Mouse (Mus musculus) WW6 (cell line): ENCODE measurements around the gene Rps28.

Source experiments
- DNase-seq: peaks from one replicate; pipeline ENCODE4 v3.0.0-alpha.2; 2013; ENCODE audit warnings: low read depth, low spot score

The Rps28 gene

DNA sequence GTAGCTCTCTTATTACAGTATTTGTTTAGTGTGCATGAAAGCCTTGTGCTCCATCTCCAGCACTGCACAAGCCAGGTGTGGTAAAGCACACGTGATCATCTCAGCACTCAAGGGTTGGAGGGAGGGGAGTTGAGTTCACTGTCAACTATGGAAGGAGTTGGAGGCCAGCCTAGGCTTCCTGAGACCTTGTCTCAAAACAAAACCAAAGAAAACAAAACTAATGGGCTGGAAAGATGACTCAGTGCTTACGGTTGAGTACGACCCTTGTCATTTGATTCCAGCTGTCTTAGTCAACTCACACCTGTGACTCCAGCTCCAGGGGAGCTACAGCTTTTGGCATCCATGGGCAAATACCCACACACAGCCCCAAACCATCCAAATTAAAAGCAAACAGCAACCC lies 11.9 kb downstream of the Rps28 start:
- DNase-seq = no peak

DNA sequence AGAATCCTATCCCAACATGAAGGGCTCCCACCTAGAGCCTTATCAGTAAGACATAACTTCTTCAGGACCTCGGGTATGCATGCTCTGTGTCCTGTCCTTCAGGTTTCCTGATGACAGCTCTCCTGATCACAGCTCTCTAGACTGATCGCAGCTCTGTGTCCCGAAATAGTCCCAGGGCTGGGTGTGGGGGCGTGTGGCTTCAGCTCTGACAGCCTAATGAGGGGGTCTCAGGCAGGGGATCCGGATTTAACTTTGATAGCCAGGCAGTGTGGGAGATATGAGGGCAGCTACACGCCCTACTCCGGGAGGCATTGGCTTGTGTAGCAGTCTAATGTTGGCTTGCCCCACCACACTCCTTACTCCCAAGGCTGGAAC lies 13.2 kb downstream of the Rps28 start:
- DNase-seq = no peak

DNA sequence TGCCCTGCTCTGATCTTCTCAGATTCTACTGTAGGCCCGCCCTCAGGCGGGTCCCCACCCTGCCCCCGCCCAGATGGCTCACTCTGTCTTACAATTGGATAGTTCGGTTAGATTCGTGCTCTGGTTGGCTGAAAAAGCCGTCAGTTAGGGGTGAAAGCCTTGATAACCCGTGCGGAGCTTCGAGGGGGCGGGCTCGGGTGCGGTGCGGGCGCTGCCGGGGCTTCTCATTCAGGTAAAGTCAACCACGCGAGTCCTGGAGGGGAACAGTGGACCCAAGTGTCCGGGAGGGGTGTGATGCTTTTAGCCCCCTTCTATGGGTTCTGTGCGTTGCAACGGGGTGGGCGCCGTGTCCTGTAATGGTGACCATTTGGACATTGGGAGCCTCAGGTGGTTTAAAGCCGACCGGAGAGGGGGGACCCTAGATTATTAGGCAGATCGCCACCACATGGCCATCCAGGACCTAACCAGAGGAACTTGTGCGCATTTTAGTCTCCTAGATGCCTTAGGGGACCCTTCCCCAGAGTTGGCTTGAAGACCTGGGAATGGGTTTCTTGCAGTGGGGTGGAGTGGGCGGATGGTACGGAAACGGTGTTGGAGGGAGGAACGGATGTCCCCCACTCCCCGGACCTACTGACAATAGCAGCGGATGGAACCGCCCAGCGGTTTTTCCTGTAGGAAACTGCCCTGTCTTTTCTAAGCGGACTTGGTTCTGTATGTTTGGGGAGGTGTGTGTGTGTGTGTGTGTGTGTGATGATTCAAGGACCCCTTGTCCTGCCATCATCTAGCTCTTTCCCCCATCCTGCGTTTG lies 13.8 kb downstream of the Rps28 start, which contains the start of gene Kank3:
Kank3 (plus strand) TSS at position 186 of the 808 bp plus-strand sequence.
- DNase-seq = peak; percentile 91

DNA sequence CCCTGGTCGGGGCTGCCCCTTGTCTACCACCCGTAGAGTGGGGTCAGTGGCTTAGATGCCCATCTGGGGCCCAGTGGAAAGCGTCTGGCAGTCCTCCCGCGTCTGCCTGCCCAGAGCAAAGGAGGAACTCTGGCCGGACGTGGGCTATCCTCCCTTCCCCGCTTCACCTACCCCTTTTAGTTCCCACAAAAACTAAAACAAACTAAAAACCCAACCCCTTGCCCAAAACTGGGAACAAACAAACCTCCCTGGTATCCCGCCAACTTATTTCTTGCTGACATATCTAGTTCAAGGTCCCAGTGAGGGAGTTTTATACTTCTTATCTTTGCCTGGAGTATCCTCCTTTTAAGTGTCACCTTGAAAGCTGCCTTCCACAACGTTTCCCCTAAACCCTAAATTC lies 16.2 kb downstream of the Rps28 start:
- DNase-seq = no peak

DNA sequence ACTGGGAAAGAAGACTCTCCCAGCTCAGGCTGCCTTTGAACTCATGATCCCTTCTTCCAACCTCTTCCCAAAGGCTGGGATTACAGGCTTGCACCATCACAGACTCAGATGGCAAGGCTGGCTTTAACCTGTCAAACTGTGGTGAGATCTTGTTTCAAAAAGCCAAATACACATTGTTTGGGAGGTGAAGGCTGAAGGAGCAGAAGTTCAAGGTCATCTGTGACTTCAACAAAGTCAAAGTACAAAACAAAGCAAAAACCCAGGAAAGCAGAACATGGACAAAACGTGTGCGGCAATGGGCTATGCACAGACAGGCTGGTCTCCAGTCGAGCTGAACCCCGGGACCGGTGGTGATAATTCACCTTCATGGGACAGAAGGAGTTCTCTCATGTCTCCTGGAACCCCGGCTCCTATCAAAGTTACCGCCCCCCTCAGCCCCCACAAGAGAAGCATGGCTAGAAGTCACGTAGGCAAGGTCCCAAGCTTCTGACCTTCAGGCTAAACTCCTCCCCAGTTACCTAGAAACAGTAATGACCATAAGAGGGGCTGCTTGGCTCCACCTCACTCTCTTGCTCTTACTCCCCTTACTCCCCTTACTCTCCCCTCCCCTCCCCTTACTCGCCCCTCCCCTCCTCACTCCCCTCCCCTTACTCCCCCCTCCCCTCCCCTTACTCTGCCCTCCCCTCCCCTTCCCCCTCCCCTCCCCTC lies 17.0 kb downstream of the Rps28 start:
- DNase-seq = no peak

DNA sequence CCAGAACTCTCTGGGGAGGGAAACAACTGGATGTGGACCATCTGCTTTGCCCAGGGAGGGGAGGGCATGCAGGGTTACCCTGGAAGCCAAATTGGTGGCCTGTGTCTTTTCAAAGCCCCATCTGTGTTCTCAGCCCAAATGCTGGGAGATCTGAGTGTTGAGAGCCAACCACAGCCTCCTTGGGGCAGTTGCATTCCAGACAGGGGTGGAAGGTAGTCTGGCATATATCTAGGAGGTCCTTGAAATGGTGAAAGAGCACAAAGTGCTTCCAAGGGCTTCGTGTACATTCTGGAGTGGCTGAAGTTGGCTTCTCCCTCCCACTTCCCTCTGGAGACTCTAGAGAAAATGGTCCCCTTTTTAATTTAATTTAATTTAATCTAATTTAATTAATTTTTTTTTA lies 19.6 kb downstream of the Rps28 start:
- no peak for DNase-seq

DNA sequence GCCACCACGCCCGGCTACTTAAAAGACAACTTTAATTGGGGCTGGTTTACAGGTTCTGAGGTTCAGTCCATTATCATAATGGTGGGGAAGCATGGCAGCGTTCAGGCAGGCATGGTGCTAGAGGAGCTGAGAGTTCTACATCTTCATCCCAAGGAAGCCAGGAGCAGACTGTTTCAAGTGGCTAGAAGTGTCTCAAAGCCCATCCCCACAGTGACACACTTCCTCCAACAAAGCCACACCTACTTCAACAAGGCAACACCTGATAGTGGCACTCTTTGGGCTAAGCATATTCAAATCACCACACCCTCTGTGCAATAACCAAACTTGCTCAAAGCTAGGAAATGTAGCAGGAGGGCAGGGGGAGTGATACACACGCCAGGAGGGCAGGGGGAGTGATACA lies 20.2 kb downstream of the Rps28 start:
- no peak for DNase-seq

DNA sequence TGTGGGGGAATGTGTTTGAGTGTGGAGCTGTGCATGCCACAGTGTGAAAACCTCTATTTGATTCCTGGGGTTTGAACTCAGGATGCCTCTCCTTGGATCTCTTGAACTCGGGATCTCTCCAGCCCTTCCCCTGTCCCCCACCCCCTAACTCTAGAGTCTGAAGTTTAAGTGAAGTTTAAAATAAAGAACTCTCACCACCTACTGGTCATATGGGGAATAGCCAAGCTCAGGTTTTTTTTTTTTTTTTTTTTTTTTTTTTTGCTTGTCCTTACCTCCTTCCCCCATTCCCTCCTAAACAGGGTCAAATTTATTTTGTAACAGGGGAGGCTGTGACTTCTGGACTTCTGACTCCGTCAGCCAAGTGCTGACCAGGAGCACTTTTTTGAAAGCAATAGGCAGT lies 22.1 kb downstream of the Rps28 start:
- no peak for DNase-seq

DNA sequence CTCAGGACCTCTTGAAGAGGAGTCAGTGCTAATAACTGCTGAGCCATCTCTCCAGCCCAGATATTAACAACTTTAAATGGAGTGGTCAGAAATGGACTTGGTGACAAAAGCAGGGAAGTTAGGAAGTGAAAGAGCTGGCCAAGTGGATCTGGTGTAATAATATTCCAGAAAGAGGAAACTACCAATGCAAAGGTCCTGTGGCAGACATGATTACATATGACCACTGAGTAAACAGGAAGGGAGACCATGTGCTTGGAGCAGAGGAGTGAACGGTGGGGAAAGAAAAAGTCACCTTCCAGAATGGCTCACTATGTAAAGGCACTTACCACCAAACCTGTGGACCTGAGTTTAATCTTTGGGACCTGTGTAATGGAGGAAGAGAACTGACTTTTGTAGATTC lies 25.1 kb downstream of the Rps28 start:
- no peak for DNase-seq

DNA sequence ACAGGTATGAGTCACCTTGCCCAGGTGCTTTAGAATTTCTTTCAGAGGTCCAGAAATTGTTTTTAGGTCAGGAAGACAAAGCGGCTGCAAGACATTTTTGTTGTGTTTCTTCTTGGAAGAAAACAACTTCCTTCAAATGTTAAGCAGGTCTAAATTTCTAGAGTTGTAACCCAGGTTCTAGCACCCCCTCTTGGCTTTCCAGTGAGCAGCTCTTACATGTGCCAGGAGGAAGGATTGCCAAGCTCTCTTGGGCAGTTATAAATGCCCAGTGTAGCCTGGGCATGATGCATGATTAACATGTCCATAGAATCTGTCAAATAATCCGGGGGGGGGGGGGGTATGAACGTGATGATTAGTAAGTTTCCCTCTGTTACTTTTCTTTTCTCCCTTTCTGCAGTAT lies 26.1 kb downstream of the Rps28 start:
- DNase-seq = no peak

DNA sequence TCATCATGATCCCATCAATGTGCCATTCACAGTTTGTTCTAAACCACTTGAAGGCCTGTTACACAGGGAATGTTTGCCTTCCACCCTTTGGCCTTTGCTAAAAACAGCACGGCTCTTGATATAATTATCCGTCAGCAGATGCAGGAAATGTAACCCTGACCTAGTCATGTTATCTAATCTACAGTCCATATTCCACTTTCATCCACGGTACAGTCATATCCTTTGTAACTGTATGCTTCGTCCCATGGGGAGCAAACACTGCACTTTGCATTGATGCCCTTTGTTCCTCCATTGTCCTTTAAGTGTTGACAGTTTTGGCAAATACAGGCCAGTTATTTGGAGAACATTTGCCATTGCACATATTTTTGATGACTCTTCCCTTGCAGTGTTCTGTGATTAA lies 35.6 kb downstream of the Rps28 start:
- no peak for DNase-seq

DNA sequence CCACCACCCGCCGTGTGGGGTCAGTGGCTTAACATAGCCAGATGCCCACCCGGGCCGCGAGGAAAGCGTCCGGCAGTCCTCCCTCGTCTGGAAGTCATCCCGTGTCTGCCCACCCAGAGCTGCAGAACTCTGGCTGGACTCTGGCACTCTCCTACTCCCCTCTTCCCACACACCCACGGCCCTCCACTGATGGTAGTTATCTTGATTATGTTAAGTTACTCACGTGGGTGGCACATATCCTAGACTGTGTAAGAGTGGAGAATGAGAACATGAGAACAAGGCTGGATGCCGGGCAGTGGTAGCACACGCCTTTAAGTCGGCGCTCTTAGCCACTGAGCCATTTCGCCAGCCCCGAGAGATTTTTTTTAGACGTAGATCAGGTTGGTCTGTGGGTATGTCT lies 38.0 kb downstream of the Rps28 start:
- no peak for DNase-seq

DNA sequence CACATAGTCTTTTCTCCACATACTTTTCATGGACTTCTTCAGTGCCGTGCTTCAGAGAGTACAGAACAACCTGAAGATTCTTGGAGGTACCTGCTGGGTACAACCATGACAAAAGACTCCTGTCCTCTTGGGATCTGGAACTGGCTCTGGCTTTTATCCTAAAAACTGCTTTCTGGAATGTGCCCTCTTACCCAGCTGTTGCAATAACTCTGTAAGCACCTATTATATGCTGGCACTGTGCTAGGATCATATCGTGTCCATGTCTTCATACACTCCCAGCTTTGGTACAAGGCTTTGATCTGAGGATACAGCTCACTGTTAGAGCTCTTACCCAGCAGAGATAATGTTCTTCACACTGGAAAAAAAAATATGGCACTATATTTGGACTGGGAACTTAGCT lies 39.4 kb downstream of the Rps28 start:
- DNase-seq = no peak

DNA sequence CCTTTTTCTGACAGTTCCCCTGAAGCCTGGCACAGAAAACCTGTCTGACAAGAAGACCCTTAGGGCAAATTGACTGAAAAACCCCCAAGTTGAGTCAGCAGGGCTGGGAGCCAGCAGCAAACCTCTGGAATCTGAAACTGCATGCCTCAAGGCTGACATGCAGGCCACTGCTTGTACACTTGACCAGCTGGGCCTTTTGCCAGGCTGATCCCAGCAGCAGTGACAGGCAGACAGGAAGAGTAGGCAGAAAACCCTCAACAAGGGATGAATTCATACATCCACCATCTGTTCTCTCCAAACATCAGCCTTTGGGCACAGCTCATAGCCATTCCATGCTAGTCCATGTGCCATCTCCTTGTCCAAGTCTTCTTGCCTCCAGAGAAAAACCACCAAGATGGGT lies 41.0 kb downstream of the Rps28 start:
- DNase-seq = no peak

DNA sequence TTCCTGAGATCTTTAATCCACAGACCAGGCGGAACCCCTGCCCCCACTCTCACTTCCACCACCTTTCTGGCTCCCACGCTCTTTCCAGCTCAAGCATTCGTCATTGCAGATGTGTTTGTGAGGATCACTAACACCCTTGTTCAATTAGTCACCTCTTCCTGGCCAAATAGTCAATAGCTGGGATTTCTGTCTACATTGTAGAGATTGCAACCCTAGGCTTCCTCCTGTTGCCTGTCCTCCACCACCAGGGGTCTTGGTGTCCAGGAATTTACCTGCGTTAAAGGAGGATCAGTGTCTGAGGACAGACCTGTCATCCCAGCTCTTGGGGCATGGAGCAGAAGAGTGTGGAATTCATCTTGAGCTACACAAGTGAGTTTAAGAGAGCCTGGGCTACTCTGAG lies 42.3 kb downstream of the Rps28 start:
- no peak for DNase-seq

DNA sequence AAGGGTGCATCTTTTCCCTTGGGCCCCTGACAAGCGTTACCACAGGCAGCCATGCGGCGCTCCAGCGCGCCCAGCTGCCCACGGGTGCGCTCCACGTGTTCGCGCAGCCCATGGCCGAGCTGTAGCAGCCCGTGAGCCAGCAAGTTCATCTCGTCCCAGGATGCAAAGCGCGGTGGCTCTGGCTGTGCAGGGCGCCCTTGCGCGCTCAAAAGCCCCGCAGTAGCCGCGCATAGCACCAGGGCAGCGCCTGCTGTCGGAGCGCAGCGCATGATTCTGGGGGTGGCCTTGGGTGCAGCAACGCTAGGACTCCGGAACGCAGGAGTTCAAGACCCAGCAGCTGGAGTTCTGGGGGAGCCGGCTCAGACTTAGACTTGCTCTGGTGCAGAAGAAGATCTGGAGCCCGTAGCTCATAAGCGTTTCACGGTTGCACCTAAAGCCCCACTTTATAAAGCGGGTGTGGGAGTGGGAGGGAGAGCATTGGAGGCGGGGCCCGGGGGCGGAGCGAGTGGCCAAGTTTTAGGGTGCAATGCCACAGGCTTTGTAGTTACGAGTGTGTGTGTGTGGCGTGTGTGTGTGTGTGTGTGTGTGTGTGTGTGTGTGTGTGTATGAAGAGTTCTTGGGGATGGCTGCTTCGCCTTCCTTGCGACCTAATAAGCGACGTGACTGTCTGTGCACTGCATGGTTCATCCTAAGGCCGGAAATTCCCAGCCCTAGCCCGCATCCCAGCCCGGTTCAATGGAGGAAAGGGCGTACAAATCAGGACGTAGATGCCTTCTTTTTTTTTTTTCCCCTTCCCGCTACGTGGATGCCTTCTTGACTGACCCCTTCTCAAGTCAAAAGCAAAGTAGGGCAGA lies 43.0 kb downstream of the Rps28 start, which contains the start of gene Angptl4:
Angptl4 (minus strand) TSS at position 707 of the 854 bp plus-strand sequence.
- DNase-seq = peak; percentile 57

DNA sequence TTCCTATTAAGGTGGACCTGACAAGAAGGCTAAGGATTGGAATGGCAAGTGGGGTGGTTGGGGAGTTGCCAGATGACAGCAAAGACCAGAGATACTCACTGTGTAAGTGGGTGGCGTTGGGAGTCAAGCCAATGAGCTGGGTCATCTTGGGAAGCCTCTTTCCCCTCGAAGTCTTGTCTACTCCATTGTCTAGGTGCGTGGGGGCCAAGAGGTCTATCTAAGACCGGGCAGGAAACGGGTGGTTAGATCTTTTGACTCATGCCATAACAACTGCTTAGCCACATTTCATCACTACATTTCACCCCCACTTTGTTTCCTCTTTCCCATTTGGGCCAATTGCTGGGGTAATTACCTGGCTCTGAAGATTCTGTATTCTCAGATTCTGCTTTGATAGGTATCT lies 43.9 kb downstream of the Rps28 start:
- DNase-seq = no peak

DNA sequence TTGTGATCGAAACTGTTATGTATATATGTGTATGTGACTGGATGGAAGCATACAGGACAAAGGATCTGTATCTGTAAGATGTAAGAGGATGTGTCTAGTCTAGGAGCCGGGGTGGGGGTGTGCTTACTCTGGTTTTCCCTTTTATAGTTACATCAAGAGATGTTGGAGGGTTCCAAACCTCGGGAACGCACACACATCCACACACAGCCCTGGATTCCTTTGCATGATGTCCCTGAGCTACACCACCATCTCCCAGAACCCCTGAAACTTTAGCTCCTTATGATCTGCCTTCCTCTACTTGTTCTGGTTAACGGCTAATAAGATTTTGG lies 44.4 kb downstream of the Rps28 start:
- DNase-seq = no peak

DNA sequence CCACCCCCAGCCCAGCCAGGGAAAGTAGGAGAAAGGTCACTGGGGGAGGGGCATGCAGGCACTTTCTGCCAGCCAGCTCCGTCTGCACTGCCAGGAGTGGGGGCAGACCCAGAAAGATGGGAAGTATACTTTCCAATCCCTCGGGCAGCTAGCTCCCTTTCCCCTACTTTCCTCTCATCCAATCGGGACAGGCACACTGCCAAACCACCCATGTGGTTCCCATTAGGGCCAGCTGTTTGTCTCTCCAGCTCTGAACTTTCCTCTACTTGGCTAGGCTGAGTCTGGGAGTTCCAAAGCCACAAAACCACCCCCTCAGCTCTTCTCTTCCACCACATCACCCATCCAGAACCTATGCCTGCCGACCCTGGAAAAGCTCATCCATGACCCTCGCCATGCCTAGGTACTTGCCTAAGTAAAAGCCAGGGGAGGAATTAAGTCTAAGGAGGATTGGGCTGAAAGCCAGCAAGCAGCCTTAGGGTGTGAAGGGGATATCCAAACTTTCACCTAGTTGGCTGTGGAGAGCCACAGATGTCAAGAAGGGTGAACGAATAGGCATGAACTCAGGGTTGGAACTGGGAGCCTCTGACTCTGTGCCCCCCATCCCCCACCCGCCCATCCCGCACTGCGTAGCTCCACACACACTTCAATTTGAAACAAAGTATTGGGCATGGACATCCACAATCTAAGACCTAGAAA lies 44.9 kb downstream of the Rps28 start:
- no peak for DNase-seq

DNA sequence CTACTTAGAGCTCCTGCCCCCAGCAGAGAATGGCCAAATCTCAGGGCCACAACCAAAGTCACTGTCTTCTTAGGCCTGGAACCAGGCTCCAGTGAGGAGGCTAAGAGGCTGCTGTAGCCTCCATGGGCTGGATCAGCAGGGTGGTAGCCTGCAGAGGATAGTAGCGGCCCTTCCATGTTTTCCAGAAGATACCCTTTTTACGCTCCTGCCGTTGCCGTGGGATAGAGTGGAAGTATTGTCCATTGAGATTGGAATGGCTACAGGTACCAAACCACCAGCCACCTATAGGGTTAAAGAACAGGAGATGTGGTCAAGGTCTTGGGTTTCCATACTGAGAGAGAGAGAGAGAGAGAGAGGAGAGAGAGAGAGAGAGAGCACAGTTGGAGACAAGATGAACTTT lies 49.1 kb downstream of the Rps28 start:
- no peak for DNase-seq

DNA sequence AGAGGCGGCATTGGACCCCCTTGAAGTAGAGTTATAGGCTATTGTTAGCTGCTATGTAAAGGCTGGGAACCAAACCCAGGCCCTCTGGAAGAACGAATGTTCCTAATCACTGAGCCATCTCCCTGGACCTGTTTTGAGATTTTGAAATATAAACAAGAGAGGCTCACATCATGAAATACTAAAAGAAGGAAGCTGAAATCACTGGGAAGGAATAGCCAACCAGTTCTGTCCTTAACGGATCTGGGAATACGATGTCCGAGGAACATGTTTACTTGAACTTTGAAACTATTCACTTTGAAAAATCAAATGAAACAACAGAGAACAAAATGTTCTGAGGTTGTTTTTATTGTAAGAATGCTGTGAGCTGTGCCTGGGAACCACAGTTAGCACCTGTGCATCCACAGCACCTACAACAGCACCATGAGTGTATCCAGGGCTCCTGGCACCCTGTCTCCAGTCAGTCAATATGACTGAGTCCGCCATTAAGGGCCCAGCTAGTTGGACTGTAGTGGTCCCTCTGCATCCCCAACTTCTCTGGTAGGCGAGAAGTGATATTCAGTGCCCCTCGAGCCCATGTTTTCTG lies 49.7 kb downstream of the Rps28 start:
- DNase-seq = no peak
